Mouse (Mus musculus) liver, embryonic 14.5 days (tissue): ENCODE data around the gene Nle1. TPM values are rescaled to one million over a fixed set of nuclear protein-coding genes. Genes with fewer than 3 reads are reported as not detected.
A peak's percentile ranks its signal among the peaks of the same experiment; 100 is the strongest.

ENCODE experiments used
- ATAC-seq: fragments of 200-750 bp; cut with Nextera tagmentation; 2 replicates; pipeline ENCODE4 v1.8.0; 2017; ENCODE audit warnings: moderate number of reproducible peaks, mild to moderate bottlenecking, moderate library complexity; ENCODE audit not compliant: insufficient read depth
- DNase-seq, 3 experiments: peaks; one replicate each; pipeline ENCODE4 v3.0.0-alpha.2; 2012 to 2013; ENCODE audit warnings: low read depth in 3 of 3, low spot score in 3 of 3
- H3K27ac ChIP-seq: fragments of 300-500 bp; sonication (generic); 2 replicates; pipeline ENCODE4 v1.5.1; 2014; ENCODE audit warnings: moderate library complexity, mild to moderate bottlenecking, control low read depth, inconsistent platforms
- H3K27me3 ChIP-seq: fragments of 300-500 bp; sonication (generic); 2 replicates; pipeline ENCODE4 v1.6.1; 2014; ENCODE audit warnings: mild to moderate bottlenecking, low read length, moderate library complexity; ENCODE audit not compliant: control insufficient read depth, insufficient read depth
- H3K36me3 ChIP-seq: fragments of 300-500 bp; sonication (generic); replicated peaks from 2 replicates; pipeline ENCODE4 v1.6.1; 2014; ENCODE audit warnings: low read depth; ENCODE audit not compliant: control insufficient read depth, insufficient read depth
- H3K4me1 ChIP-seq, 2 experiments: fragments of 200-500 bp in 1 of 2; fragments of 300-500 bp in 1 of 2; sonication (generic) in 1 of 2; replicated peaks; 2 replicates each; pipeline ENCODE4 v1.6.1; 2012 to 2014; ENCODE audit warnings: antibody characterized with exemption in 1 of 2, inconsistent platforms in 1 of 2, low read length in 1 of 2; ENCODE audit not compliant: control insufficient read depth in 2 of 2, insufficient read depth in 2 of 2
- H3K4me2 ChIP-seq: fragments of 300-500 bp; sonication (generic); 2 replicates; pipeline ENCODE4 v1.6.1; 2014; ENCODE audit warnings: low read depth, mild to moderate bottlenecking, control low read depth, moderate library complexity
- H3K4me3 ChIP-seq, 2 experiments: fragments of 200-500 bp in 1 of 2; fragments of 300-500 bp in 1 of 2; sonication (generic) in 1 of 2; 2 replicates each; pipeline ENCODE4 v1.5.1; 2012 to 2014; ENCODE audit warnings: low read depth in 2 of 2, low read length in 2 of 2, mild to moderate bottlenecking in 2 of 2, control low read depth in 1 of 2, inconsistent platforms in 1 of 2, moderate library complexity in 1 of 2; ENCODE audit not compliant: insufficient read depth in 1 of 2
- H3K9ac ChIP-seq: fragments of 300-500 bp; sonication (generic); replicated peaks from 2 replicates; pipeline ENCODE4 v1.6.1; 2014; ENCODE audit warnings: mild to moderate bottlenecking, control low read depth, moderate library complexity
- H3K9me3 ChIP-seq: fragments of 300-500 bp; sonication (generic); 2 replicates; pipeline ENCODE4 v1.6.1; 2016; ENCODE audit warnings: low read length, mixed read lengths; ENCODE audit not compliant: control insufficient read depth
- CTCF ChIP-seq: IDR thresholded peaks from 2 replicates; pipeline ENCODE4 v1.5.1; 2016; ENCODE audit warnings: antibody characterized with exemption, low read depth, control low read depth
- EP300 ChIP-seq: IDR thresholded peaks from 2 replicates; pipeline ENCODE4 v1.6.1; 2016; ENCODE audit warnings: antibody characterized with exemption, low read depth
- WGBS: fragments of 180-500 bp; shearing (Covaris S2); extraction: QIAGEN DNeasy Blood & Tissue Kit; methylation state at CpG from one replicate; pipeline ENCODE4 v1.1.7; 2014; ENCODE audit not compliant: insufficient replicate concordance; 5-methylcytosine and 5-hydroxymethylcytosine counted together
- polyA plus RNA-seq, 2 experiments: library from polyadenylated mRNA; depleted of rRNA in 1 of 2; stranded (reverse) in 1 of 2; unstranded in 1 of 2; fragments of >200 nt; fragmentation: Nextera tagmentation in 1 of 2; extraction: Ambion mirVana in 1 of 2; gene quantifications; 2 replicates each; pipeline versions ENCODE4 v1.2.1 to v1.2.3; 2012 to 2014

Gene Nle1
- polyA plus RNA-seq, 2 experiments = 13.8 to 27.2 TPM

DNA sequence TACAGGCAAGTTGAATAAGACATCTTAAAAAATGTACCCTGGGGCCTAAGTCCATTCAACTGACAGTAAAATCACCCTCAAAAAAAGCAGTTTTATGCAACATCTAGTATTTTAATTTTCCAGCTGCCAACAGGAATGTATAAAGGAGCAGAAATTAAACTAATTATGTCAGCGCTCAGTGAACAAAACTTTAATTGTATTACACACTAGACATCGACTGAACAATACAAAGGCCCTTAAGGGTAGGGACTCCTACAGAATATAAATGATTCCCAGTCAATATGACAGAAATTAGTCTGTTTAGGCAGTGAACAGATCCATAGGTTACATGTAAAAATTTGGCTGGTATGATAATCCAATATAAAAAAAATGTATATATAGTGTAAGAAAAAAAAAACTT lies 45.2 kb downstream of the Nle1 start:
- H3K27ac ChIP-seq = peak overlapping the region; percentile 53
- H3K4me3 ChIP-seq = no peak overlapping the region
- H3K36me3 ChIP-seq = no peaks in the 10 kb centered on the region; the same call in none of the 2 replicates
- peak overlapping the region; percentile 45 for H3K4me2 ChIP-seq
- H3K27me3 ChIP-seq = no peaks in the 10 kb centered on the region
- H3K9me3 ChIP-seq = no peaks in the 10 kb centered on the region
- ATAC-seq = no peak
- H3K4me1 ChIP-seq = peaks cover 46 to 52% of the 10 kb centered on the region in 2 experiments
- H3K9ac ChIP-seq = peak overlapping the region; percentile 49
- TF ChIP-seq CTCF = no peak
- TF ChIP-seq EP300 = no peak
- 78% methylated on average over 2 of the region's 2 CpGs for WGBS
- DNase-seq = no peak

DNA sequence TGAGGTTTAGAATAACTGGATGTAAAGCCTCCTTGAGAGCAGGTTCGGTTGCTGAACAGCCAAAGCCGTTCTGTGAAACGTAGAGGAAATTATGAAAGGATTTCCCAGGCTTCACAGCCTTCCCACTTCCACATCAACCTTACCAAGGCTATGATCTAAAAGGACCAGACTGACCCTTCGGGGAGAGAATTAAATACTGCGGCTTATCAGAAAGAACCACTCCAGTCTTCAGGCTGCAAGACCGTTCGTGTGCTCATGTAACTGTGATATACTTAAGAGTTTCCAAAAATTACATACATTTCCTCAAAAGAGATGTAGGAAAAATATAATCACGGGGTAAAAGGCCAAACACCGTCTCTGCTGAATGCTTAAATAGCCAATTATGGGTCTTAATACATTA lies 45.6 kb downstream of the Nle1 start:
- DNase-seq (no peak), ATAC-seq (peak; percentile 64; the same call in 1 of the 2 replicates)
- peak overlapping the region; percentile 53 for H3K27ac ChIP-seq
- no peak overlapping the region for H3K4me3 ChIP-seq
- no peaks in the 10 kb centered on the region for H3K27me3 ChIP-seq
- WGBS = 22% methylated on average over 9 of the region's 9 CpGs
- no peaks in the 10 kb centered on the region for H3K9me3 ChIP-seq
- H3K36me3 ChIP-seq = no peaks in the 10 kb centered on the region; the same call in none of the 2 replicates
- H3K9ac ChIP-seq = peak overlapping the region; percentile 49
- H3K4me2 ChIP-seq = peak overlapping the region; percentile 45
- TF ChIP-seq CTCF (no peak), EP300 (peak; percentile 34)
- peaks cover 42 to 49% of the 10 kb centered on the region in 2 experiments for H3K4me1 ChIP-seq

DNA sequence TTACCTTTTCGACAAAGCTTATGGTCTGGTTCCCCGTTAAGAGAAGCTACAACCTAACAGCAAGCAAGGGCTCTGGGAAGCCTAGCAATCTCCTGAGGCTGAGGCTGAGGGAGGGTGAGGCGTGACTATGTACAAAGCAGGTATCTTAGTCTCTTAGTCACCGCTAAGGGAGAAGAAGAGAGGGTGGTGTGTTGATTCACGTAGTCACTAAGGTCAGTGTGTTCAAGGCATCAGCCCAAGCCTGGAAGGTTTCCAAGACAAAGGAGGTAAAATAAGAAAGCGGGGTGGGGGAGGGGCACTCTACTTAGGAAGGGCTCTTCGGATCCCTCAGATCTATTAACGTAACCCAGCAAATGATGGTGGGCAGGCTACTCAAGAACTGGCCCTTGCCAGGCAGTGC lies 46.7 kb downstream of the Nle1 start:
- H3K4me3 ChIP-seq = no peak overlapping the region
- no peaks in the 10 kb centered on the region for H3K27me3 ChIP-seq
- H3K27ac ChIP-seq = no peak overlapping the region
- TF ChIP-seq EP300 = no peak
- ATAC-seq (no peak), DNase-seq (no peak)
- H3K4me2 ChIP-seq = no peak overlapping the region
- H3K9ac ChIP-seq = no peak overlapping the region
- H3K4me1 ChIP-seq = peaks cover 34 to 45% of the 10 kb centered on the region in 2 experiments
- no peaks in the 10 kb centered on the region for H3K9me3 ChIP-seq
- WGBS = 75% methylated on average over 8 of the region's 8 CpGs
- H3K36me3 ChIP-seq = no peaks in the 10 kb centered on the region; the same call in none of the 2 replicates

DNA sequence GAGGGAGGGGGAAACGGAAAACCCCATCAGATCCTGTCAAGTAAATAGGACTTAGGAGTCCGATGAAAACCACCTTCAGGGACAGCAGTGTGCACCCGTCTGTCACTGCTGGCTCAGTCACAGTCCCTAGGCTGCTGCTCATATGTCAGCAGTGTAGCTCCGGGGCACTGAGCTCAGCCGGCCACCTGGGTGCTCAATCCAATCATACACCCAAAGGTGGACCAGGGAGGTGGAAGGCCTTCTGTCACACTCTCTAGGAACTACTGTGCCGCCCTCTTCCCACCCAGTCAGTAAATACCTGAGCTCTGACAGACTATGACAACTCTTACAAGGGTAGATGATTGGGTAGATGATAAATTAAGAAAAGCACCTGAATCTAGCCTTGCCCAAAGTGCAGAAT lies 47.5 kb downstream of the Nle1 start:
- H3K27ac ChIP-seq = no peak overlapping the region
- peaks cover 37 to 43% of the 10 kb centered on the region in 2 experiments for H3K4me1 ChIP-seq
- no peak overlapping the region for H3K9ac ChIP-seq
- H3K27me3 ChIP-seq = no peaks in the 10 kb centered on the region
- no peak for ATAC-seq
- H3K4me3 ChIP-seq = no peak overlapping the region
- H3K36me3 ChIP-seq = no peaks in the 10 kb centered on the region; the same call in none of the 2 replicates
- 78% methylated on average over 6 of the region's 6 CpGs for WGBS
- H3K4me2 ChIP-seq = no peak overlapping the region
- H3K9me3 ChIP-seq = no peaks in the 10 kb centered on the region
- no peak for DNase-seq
- TF ChIP-seq EP300 = no peak
- no peak for TF ChIP-seq CTCF

DNA sequence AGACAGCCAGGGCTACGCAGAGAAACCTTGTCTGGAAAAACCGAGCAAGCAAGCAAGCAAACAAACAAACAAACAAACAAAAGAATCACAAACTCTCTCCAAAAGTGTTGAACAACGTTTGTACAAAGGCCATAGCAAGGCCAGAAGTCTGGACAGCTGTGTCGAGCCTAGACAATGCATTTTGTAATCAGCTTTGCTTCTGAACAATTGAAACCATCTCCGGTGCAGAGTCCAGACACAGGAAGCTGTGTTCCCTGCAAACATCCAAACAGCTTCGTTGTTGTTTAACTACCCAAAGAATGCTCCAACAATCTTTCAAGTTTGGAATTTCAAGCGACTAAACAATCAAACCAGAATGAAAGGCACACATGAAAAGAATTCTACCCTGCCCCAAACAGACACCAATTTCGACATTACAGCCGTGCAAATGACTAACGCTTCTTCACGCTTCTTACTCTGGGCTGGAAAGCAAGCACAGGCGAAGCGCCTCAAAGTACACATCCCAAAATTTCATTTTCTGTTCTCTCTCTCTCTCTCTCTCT lies 50.8 kb downstream of the Nle1 start:
- peaks cover 5% of the 10 kb centered on the region; the same call in 1 of the 2 replicates for H3K36me3 ChIP-seq
- H3K9ac ChIP-seq = no peak overlapping the region
- WGBS = 66% methylated on average over 13 of the region's 13 CpGs
- no peak overlapping the region for H3K27ac ChIP-seq
- H3K4me3 ChIP-seq = no peak overlapping the region
- TF ChIP-seq EP300 (no peak), CTCF (no peak)
- H3K27me3 ChIP-seq = no peaks in the 10 kb centered on the region
- no peak for ATAC-seq
- no peaks in the 10 kb centered on the region for H3K9me3 ChIP-seq
- no peak overlapping the region; the same call in 1 of the 2 replicates for H3K4me2 ChIP-seq
- no peak for DNase-seq
- peaks cover 47 to 49% of the 10 kb centered on the region in 2 experiments for H3K4me1 ChIP-seq
